Mouse (Mus musculus): ENCODE measurements at regions not wholly inside any gene's neighbourhood (a gene's known extent, or its start where the extent isn't known, plus 50 kb on each side); places are given as distances from the start of the nearest gene placed in this dataset.

- DNase-seq (ENCODE audit: low spot score in 2 of 2), result peak in 1 of 2 experiments; percentile 64
Observed at GRCm38 (mm10) chr7:62924585-62925331, 101.3 kb upstream of the A26c2 start.

- peak; percentile 48 to 64 for DNase-seq (ENCODE audit: low spot score in 2 of 2)
Observed at GRCm38 (mm10) chr7:62922246-62922645, 98.8 kb upstream of the A26c2 start.

GRCm38 (mm10) chr7:62894337-62894736, 70.9 kb upstream of the A26c2 start:
- no peak for DNase-seq (ENCODE audit: low spot score in 2 of 2)

GRCm38 (mm10) chr7:62877033-62877432, 53.6 kb upstream of the A26c2 start:
- DNase-seq (ENCODE audit: low spot score in 2 of 2), result peak; percentile 2 to 46
